Mouse (Mus musculus): Measurements from ENCODE around the gene Tsga10ip. TPM values are rescaled to one million over a fixed set of nuclear protein-coding genes. Genes with fewer than 3 reads are reported as not detected.

Gene Tsga10ip
- polyA plus RNA-seq, 1 experiment from 2014 or later: not detected

GRCm38 (mm10) chr19:5388011-5388441 lies 14.3 kb downstream of the Tsga10ip start:
- Histone ChIP-seq H3K9me3 (replicated peaks; ENCODE audit: control insufficient read depth, low read length, poor library complexity, severe bottlenecking) (no peaks in the 10 kb centered on the region), H3K36me3 (ENCODE audit: control insufficient read depth, insufficient read depth, low read length) (peaks cover 15% of the 10 kb centered on the region), H3K4me2 (ENCODE audit: low read length) (peak overlapping the region; percentile 74), H3K27ac (ENCODE audit: low read length) (peak overlapping the region; percentile 77), H3K27me3 (ENCODE audit: control insufficient read depth, insufficient read depth, low read depth, low read length) (no peaks in the 10 kb centered on the region), H3K4me1 (ENCODE audit: control insufficient read depth, insufficient read depth, low read length) (peaks cover 28% of the 10 kb centered on the region), H3K9ac (ENCODE audit: low read depth, low read length) (peak overlapping the region; percentile 76), H3K4me3 (ENCODE audit: low read depth, low read length) (peak overlapping the region; percentile 71)
- peak; percentile 41 for ATAC-seq
- WGBS: under 1% methylated on average over 41 of the region's 43 CpGs

- H3K27me3 ChIP-seq (ENCODE audit: control insufficient read depth, insufficient read depth, low read depth, low read length): no peaks in the 10 kb centered on the region
- H3K27ac ChIP-seq (ENCODE audit: low read length): no peak overlapping the region
- peaks cover 42% of the 10 kb centered on the region for H3K36me3 ChIP-seq (ENCODE audit: control insufficient read depth, insufficient read depth, low read length)
- no peaks in the 10 kb centered on the region for H3K9me3 ChIP-seq (replicated peaks; ENCODE audit: control insufficient read depth, low read length, poor library complexity, severe bottlenecking)
- ATAC-seq: no peak
- H3K4me1 ChIP-seq (ENCODE audit: control insufficient read depth, insufficient read depth, low read length): peaks cover 21% of the 10 kb centered on the region
- no peak overlapping the region for H3K4me3 ChIP-seq (ENCODE audit: low read depth, low read length)
- H3K9ac ChIP-seq (ENCODE audit: low read depth, low read length): no peak overlapping the region
- H3K4me2 ChIP-seq (ENCODE audit: low read length): no peak overlapping the region
- WGBS: 91% methylated on average over 8 of the region's 8 CpGs
Observed at GRCm38 (mm10) chr19:5384715-5385114, 17.6 kb downstream of the Tsga10ip start.

GRCm38 (mm10) chr19:5383326-5383725 lies 19.0 kb downstream of the Tsga10ip start:
- H3K9me3 ChIP-seq (replicated peaks; ENCODE audit: control insufficient read depth, low read length, poor library complexity, severe bottlenecking): no peaks in the 10 kb centered on the region
- H3K4me1 ChIP-seq (ENCODE audit: control insufficient read depth, insufficient read depth, low read length): peaks cover 15% of the 10 kb centered on the region
- no peaks in the 10 kb centered on the region for H3K27me3 ChIP-seq (ENCODE audit: control insufficient read depth, insufficient read depth, low read depth, low read length)
- no peak for ATAC-seq
- peaks cover 55% of the 10 kb centered on the region for H3K36me3 ChIP-seq (ENCODE audit: control insufficient read depth, insufficient read depth, low read length)
- H3K4me2 ChIP-seq (ENCODE audit: low read length): no peak overlapping the region
- H3K27ac ChIP-seq (ENCODE audit: low read length): no peak overlapping the region
- H3K4me3 ChIP-seq (ENCODE audit: low read depth, low read length): no peak overlapping the region
- 96% methylated on average over 12 of the region's 12 CpGs for WGBS
- no peak overlapping the region for H3K9ac ChIP-seq (ENCODE audit: low read depth, low read length)

DNA sequence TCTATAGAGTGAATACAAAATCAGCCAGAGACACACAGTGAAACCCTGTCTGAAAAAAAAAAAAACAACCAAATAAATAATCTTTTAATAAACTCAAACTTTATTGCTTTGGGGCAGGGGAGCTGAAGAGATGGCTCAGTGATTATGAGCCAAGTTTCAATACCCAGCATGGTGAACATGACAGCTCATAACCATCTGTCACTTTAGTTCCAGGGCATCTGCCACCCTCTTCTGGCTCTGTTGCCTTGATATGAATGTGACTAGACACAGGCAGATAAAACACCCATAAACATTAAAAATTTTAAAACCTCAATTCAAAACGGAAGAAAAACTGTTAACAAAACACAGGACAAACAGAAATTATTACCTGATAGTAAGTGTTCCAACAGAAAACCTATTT lies 24.9 kb downstream of the Tsga10ip start:
- Histone ChIP-seq H3K27me3 (ENCODE audit: control insufficient read depth, insufficient read depth, low read depth, low read length) (no peaks in the 10 kb centered on the region), H3K27ac (ENCODE audit: low read length) (no peak overlapping the region), H3K9ac (ENCODE audit: low read depth, low read length) (no peak overlapping the region), H3K9me3 (replicated peaks; ENCODE audit: control insufficient read depth, low read length, poor library complexity, severe bottlenecking) (no peaks in the 10 kb centered on the region), H3K4me3 (ENCODE audit: low read depth, low read length) (no peak overlapping the region), H3K4me1 (ENCODE audit: control insufficient read depth, insufficient read depth, low read length) (no peaks in the 10 kb centered on the region), H3K4me2 (ENCODE audit: low read length) (no peak overlapping the region), H3K36me3 (ENCODE audit: control insufficient read depth, insufficient read depth, low read length) (peaks cover 48% of the 10 kb centered on the region)
- WGBS: 95% methylated on average over 1 of the region's 1 CpGs
- ATAC-seq: no peak

DNA sequence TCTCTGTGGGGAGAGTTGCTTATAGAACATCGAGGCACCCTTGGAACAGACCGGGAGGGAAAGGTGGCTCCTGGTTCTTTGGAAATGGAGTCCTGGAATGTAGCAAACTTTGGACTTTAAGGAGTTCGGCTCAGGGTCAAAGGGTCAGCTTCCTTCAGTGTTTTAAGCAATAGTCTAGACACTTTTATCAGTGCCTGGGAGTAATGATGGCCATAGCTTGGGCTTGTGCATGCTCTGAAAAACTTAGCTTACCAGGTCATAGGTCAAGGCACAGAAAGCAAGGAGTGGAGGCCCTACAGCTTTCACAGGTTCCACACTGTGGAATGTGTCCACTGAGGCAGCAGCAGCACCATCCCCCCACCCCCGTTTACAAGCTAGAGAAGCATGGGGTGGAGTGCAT lies 27.6 kb downstream of the Tsga10ip start:
- Histone ChIP-seq H3K4me3 (ENCODE audit: low read depth, low read length) (no peak overlapping the region), H3K27ac (ENCODE audit: low read length) (no peak overlapping the region), H3K9me3 (replicated peaks; ENCODE audit: control insufficient read depth, low read length, poor library complexity, severe bottlenecking) (no peaks in the 10 kb centered on the region), H3K9ac (ENCODE audit: low read depth, low read length) (no peak overlapping the region), H3K27me3 (ENCODE audit: control insufficient read depth, insufficient read depth, low read depth, low read length) (no peaks in the 10 kb centered on the region), H3K36me3 (ENCODE audit: control insufficient read depth, insufficient read depth, low read length) (peaks cover 41% of the 10 kb centered on the region), H3K4me1 (ENCODE audit: control insufficient read depth, insufficient read depth, low read length) (no peaks in the 10 kb centered on the region), H3K4me2 (ENCODE audit: low read length) (no peak overlapping the region)
- ATAC-seq: no peak
- WGBS: 86% methylated on average over 4 of the region's 4 CpGs

DNA sequence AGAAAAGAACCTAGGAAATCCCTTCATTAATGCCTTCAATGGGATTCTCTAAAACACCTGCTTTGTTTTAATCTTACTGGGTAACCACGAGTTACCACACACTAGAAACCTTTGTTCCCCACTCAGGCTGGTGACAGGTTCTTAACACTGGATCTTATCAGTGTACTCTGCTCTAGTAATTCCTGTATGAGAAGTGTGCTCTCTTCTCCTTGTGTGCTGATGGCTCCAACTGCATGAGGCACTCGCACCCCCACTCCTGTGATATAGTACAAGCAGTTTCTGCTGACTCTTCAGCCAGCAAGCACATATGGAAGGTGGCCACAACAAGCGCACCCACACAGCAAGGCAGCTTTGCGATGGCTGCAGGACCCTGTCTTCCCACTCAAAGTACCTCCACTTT lies 28.1 kb downstream of the Tsga10ip start:
- Histone ChIP-seq H3K4me2 (ENCODE audit: low read length) (no peak overlapping the region), H3K36me3 (ENCODE audit: control insufficient read depth, insufficient read depth, low read length) (peaks cover 38% of the 10 kb centered on the region), H3K27ac (ENCODE audit: low read length) (no peak overlapping the region), H3K9ac (ENCODE audit: low read depth, low read length) (no peak overlapping the region), H3K27me3 (ENCODE audit: control insufficient read depth, insufficient read depth, low read depth, low read length) (no peaks in the 10 kb centered on the region), H3K4me3 (ENCODE audit: low read depth, low read length) (no peak overlapping the region), H3K9me3 (replicated peaks; ENCODE audit: control insufficient read depth, low read length, poor library complexity, severe bottlenecking) (no peaks in the 10 kb centered on the region), H3K4me1 (ENCODE audit: control insufficient read depth, insufficient read depth, low read length) (no peaks in the 10 kb centered on the region)
- 84% methylated on average over 4 of the region's 4 CpGs for WGBS
- no peak for ATAC-seq

- Histone ChIP-seq H3K36me3 (ENCODE audit: control insufficient read depth, insufficient read depth, low read length) (peaks cover 30% of the 10 kb centered on the region), H3K4me3 (ENCODE audit: low read depth, low read length) (no peak overlapping the region), H3K27me3 (ENCODE audit: control insufficient read depth, insufficient read depth, low read depth, low read length) (no peaks in the 10 kb centered on the region), H3K4me1 (ENCODE audit: control insufficient read depth, insufficient read depth, low read length) (peaks cover 7% of the 10 kb centered on the region), H3K9me3 (replicated peaks; ENCODE audit: control insufficient read depth, low read length, poor library complexity, severe bottlenecking) (no peaks in the 10 kb centered on the region), H3K4me2 (ENCODE audit: low read length) (no peak overlapping the region), H3K9ac (ENCODE audit: low read depth, low read length) (no peak overlapping the region), H3K27ac (ENCODE audit: low read length) (no peak overlapping the region)
- ATAC-seq: no peak
- WGBS: 94% methylated on average over 7 of the region's 7 CpGs
Observed at GRCm38 (mm10) chr19:5372724-5373123, 29.6 kb downstream of the Tsga10ip start.

DNA sequence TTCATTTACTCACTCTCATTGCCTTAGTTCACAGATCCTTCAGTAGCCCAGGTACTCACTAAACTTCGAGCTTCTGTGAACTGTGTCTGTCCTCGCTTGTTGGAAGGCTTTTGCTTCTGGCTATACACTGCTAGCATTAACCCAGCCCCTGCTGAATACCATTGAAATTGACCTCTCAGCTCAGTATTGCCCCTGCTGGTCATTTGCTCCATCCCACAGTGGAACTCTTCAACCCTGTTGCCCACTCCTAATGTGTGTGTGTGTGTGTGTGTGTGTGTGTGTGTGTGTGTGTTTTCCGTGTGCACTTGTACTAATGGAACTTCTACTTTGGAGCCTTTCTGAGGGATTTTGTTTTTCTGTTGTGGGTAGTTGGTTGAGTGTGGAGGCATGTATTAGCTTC lies 31.4 kb downstream of the Tsga10ip start:
- H3K36me3 ChIP-seq (ENCODE audit: control insufficient read depth, insufficient read depth, low read length): peaks cover 28% of the 10 kb centered on the region
- peaks cover 10% of the 10 kb centered on the region for H3K4me1 ChIP-seq (ENCODE audit: control insufficient read depth, insufficient read depth, low read length)
- WGBS: 86% methylated on average over 3 of the region's 3 CpGs
- H3K4me3 ChIP-seq (ENCODE audit: low read depth, low read length): no peak overlapping the region
- no peak for ATAC-seq
- no peaks in the 10 kb centered on the region for H3K9me3 ChIP-seq (replicated peaks; ENCODE audit: control insufficient read depth, low read length, poor library complexity, severe bottlenecking)
- no peaks in the 10 kb centered on the region for H3K27me3 ChIP-seq (ENCODE audit: control insufficient read depth, insufficient read depth, low read depth, low read length)
- H3K9ac ChIP-seq (ENCODE audit: low read depth, low read length): no peak overlapping the region
- H3K27ac ChIP-seq (ENCODE audit: low read length): no peak overlapping the region
- H3K4me2 ChIP-seq (ENCODE audit: low read length): no peak overlapping the region

GRCm38 (mm10) chr19:5367455-5367854 lies 34.9 kb downstream of the Tsga10ip start:
- Histone ChIP-seq H3K27ac (ENCODE audit: low read length) (peak overlapping the region; percentile 94; the same call in 1 of the 2 replicates), H3K4me3 (ENCODE audit: low read depth, low read length) (peak overlapping the region; percentile 97), H3K4me2 (ENCODE audit: low read length) (peak overlapping the region; percentile 95), H3K36me3 (ENCODE audit: control insufficient read depth, insufficient read depth, low read length) (peaks cover 22% of the 10 kb centered on the region), H3K27me3 (ENCODE audit: control insufficient read depth, insufficient read depth, low read depth, low read length) (no peaks in the 10 kb centered on the region), H3K9ac (ENCODE audit: low read depth, low read length) (peak overlapping the region; percentile 84), H3K9me3 (replicated peaks; ENCODE audit: control insufficient read depth, low read length, poor library complexity, severe bottlenecking) (no peaks in the 10 kb centered on the region), H3K4me1 (ENCODE audit: control insufficient read depth, insufficient read depth, low read length) (peaks cover 15% of the 10 kb centered on the region)
- no peak for ATAC-seq
- 10% methylated on average over 11 of the region's 11 CpGs for WGBS

Data from midbrain, embryonic 16.5 days (tissue).